Mouse (Mus musculus) heart, adult 2 months (tissue): ENCODE measurements around the gene Galns.

Experiments
- CTCF ChIP-seq: fragments of 200-600 bp; IDR thresholded peaks from 2 replicates; pipeline ENCODE4 v1.8.1; 2022; ENCODE audit warnings: antibody characterized with exemption, mild to moderate bottlenecking, moderate library complexity
- EP300 ChIP-seq: fragments of 200-500 bp; IDR thresholded peaks from 2 replicates; pipeline ENCODE4 v1.6.1; 2011; ENCODE audit warnings: low read depth, low read length, control low read depth; ENCODE audit not compliant: insufficient read depth
- POLR2A ChIP-seq: fragments of 200-500 bp; IDR thresholded peaks from 2 replicates; pipeline ENCODE4 v1.6.1; 2011; ENCODE audit warnings: mild to moderate bottlenecking, low read depth, low read length, control low read depth; ENCODE audit not compliant: insufficient read depth

DNA sequence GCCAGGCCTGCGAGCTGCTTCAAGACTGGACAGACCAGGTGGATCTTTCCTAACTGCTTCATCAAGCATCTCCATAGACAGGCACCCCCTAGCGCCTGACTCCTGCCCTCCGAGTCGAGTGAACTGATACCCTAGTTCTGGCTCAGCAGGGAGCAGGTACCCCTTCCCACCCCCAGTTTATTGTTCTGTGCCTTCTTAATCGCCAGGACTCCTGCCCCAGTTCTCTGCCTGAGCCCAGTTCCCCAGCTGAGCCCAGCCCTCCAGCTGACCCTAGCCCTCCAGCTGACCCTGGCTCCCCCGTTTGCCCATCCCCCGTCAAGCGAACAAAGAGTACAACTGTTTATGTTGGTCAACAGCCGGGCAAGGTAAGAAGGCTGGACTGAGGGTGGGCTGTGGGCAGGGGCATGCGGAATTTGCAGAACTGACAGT is 42.4 kb downstream of the Galns start:
- TF ChIP-seq EP300 = no peak
- no peak for TF ChIP-seq POLR2A
- no peak for TF ChIP-seq CTCF
